Mouse (Mus musculus): ENCODE results near the gene Lrp6.
A peak's percentile ranks its signal among the peaks of the same experiment; 100 is the strongest.

The Lrp6 gene

GRCm38 (mm10) chr6:134430161-134430799 is 136.5 kb downstream of the Lrp6 start:
- DNase-seq: no peak

- no peak for DNase-seq
Measured at GRCm38 (mm10) chr6:134428455-134428854, 138.3 kb downstream of the Lrp6 start.

- no peak for DNase-seq
Measured at GRCm38 (mm10) chr6:134427165-134427564, 139.6 kb downstream of the Lrp6 start.

GRCm38 (mm10) chr6:134425216-134425717 is 141.5 kb downstream of the Lrp6 start:
- DNase-seq: peak; percentile 74

GRCm38 (mm10) chr6:134421921-134422320 is 144.8 kb downstream of the Lrp6 start:
- DNase-seq: no peak

- DNase-seq: no peak
Measured at GRCm38 (mm10) chr6:134420375-134420774, 146.4 kb downstream of the Lrp6 start.

GRCm38 (mm10) chr6:134417886-134418285 is 148.9 kb downstream of the Lrp6 start:
- DNase-seq: no peak

GRCm38 (mm10) chr6:134416556-134417105 is 150.1 kb downstream of the Lrp6 start:
- DNase-seq: no peak

GRCm38 (mm10) chr6:134414532-134414883 is 152.3 kb downstream of the Lrp6 start:
- no peak for DNase-seq

GRCm38 (mm10) chr6:134413706-134414531 is 152.8 kb downstream of the Lrp6 start:
- DNase-seq: no peak

GRCm38 (mm10) chr6:134407226-134407625 is 159.5 kb downstream of the Lrp6 start:
- DNase-seq: no peak

GRCm38 (mm10) chr6:134403684-134404070 is 163.1 kb downstream of the Lrp6 start:
- no peak for DNase-seq

GRCm38 (mm10) chr6:134402914-134403683 is 163.7 kb downstream of the Lrp6 start:
- DNase-seq: peak; percentile 54
